Mouse (Mus musculus) ES-Bruce4 (cell line): ENCODE measurements around the gene Gm813.
"Not testable (repeated sequence)": the region's sequence is repeated elsewhere in the genome, so short reads cannot be mapped to it uniquely, and the experiment has no call there.

Experiments
- EP300 ChIP-seq: IDR thresholded peaks from 2 replicates; pipeline ENCODE4 v1.6.1; 2011; ENCODE audit warnings: low read depth, low read length; ENCODE audit not compliant: insufficient read depth
- POLR2A ChIP-seq: IDR thresholded peaks from one replicate; pipeline ENCODE4 v1.8.1; 2011; ENCODE audit warnings: low read length; ENCODE audit not compliant: insufficient read depth

GRCm38 (mm10) chr16:58665137-58665536 lies 48.4 kb upstream of the Gm813 start:
- not testable (repeated sequence) for TF ChIP-seq POLR2A, EP300
